Mouse (Mus musculus) neural tube, embryonic 10.5 days (tissue): ENCODE data around the gene Gcnt4.

Experiments
- DNase-seq: peaks from one replicate; pipeline ENCODE4 v3.0.0-alpha.2; 2017; ENCODE audit warnings: low spot score; ENCODE audit errors: extremely low spot score

The Gcnt4 gene

GRCm38 (mm10) chr13:96990561-96991265 lies 66.2 kb downstream of the Gcnt4 start:
- no peak for DNase-seq

- DNase-seq, result no peak
Measured at GRCm38 (mm10) chr13:96993291-96993989, 69.0 kb downstream of the Gcnt4 start.

GRCm38 (mm10) chr13:96995243-96995642 lies 70.8 kb downstream of the Gcnt4 start:
- DNase-seq, result no peak

GRCm38 (mm10) chr13:96997080-96997479 lies 72.6 kb downstream of the Gcnt4 start:
- no peak for DNase-seq
